Mouse (Mus musculus): Measurements from ENCODE around the gene Slain2. TPM values are rescaled to one million over a fixed set of nuclear protein-coding genes. Genes with fewer than 3 reads are reported as not detected.

Slain2 gene
- 17.0 and 18.9 TPM in 2 replicates for polyA plus RNA-seq (2012; rRNA removed)

GRCm38 (mm10) chr5:72913648-72914557, at the start of gene Slain2:
TSS of gene Slain2 (plus strand) at chr5:72914304.

GRCm38 (mm10) chr5:72868091-72868875, 45.8 kb upstream of the Slain2 start, which contains the start of gene Tec:
TSS of gene Tec (minus strand) at chr5:72868483.

GRCm38 (mm10) chr5:72974602-72975001, 60.5 kb downstream of the Slain2 start, which contains the start of gene Gm10135:
TSS of gene Gm10135 (minus strand) at chr5:72974702.

GRCm38 (mm10) chr5:73006784-73007581, 92.9 kb downstream of the Slain2 start, which contains the start of gene Slc10a4:
TSS of gene Slc10a4 (plus strand) at chr5:73006883.

Other genes starting within 250 kb of the Slain2 start
- 0.14 and 0.20 TPM in 2 replicates for gene Txk, start 161.5 kb upstream of the Slain2 start, polyA plus RNA-seq (2012; rRNA removed)
- 3.0 and 3.6 TPM in 2 replicates for gene Tec, start 45.8 kb upstream of the Slain2 start, polyA plus RNA-seq (2012; rRNA removed)
- not detected in 2 replicates for gene Gm10135, start 60.4 kb downstream of the Slain2 start, polyA plus RNA-seq (2012; rRNA removed)
- 2.4 and 3.7 TPM in 2 replicates for gene Slc10a4, start 92.6 kb downstream of the Slain2 start, polyA plus RNA-seq (2012; rRNA removed)